Mouse (Mus musculus) liver, adult 2 months (tissue): ENCODE results near the gene Fgfr2.

Experiments
- CTCF ChIP-seq: fragments of 200-500 bp; IDR thresholded peaks from 2 replicates; pipeline ENCODE4 v1.5.1; 2011; ENCODE audit warnings: low read depth, low read length, control low read depth
- POLR2A ChIP-seq: fragments of 200-500 bp; IDR thresholded peaks from 2 replicates; pipeline ENCODE4 v1.6.1; 2011; ENCODE audit warnings: low read length, control low read depth; ENCODE audit not compliant: insufficient read depth; ENCODE audit errors: extremely low read depth

- TF ChIP-seq POLR2A (no peak), CTCF (no peak)
Observed at GRCm38 (mm10) chr7:130518213-130519095, 2604.7 kb downstream of the Fgfr2 start.
